Mouse (Mus musculus) yolk sac, embryonic 10.5 days (tissue): ENCODE measurements around the gene Crim1.

Experiments used
- DNase-seq: peaks from one replicate; pipeline ENCODE4 v3.0.0-alpha.2; 2017; ENCODE audit warnings: low spot score

Crim1 gene

GRCm38 (mm10) chr17:78417381-78418281, 217.6 kb downstream of the Crim1 start, which contains the start of gene Fez2:
TSS of gene Fez2 (minus strand) at chr17:78418152.
- peak; percentile 93 for DNase-seq

- no peak for DNase-seq
Observed at GRCm38 (mm10) chr17:78419216-78419615, 219.2 kb downstream of the Crim1 start.

GRCm38 (mm10) chr17:78425026-78425425, 225.0 kb downstream of the Crim1 start:
- no peak for DNase-seq
